Mouse (Mus musculus): ENCODE measurements around the gene Atp2b2.
"Not testable (repeated sequence)": the region's sequence is repeated elsewhere in the genome, so short reads cannot be mapped to it uniquely, and the experiment has no call there.

Atp2b2 gene

GRCm38 (mm10) chr6:113713389-113713788, 329.0 kb downstream of the Atp2b2 start:
- H3K27me3 ChIP-seq (ENCODE audit: control insufficient read depth, insufficient read depth, low read length, poor library complexity, severe bottlenecking); DNase-seq (ENCODE audit: low read depth, low spot score): not testable (repeated sequence)
- peaks cover 25% of the 10 kb centered on the region for H3K36me3 ChIP-seq (ENCODE audit: control insufficient read depth, insufficient read depth, low read length, poor library complexity, severe bottlenecking)

GRCm38 (mm10) chr6:113712718-113713117, 329.7 kb downstream of the Atp2b2 start:
- H3K27me3 ChIP-seq (ENCODE audit: control insufficient read depth, insufficient read depth, low read length, poor library complexity, severe bottlenecking), result no peaks in the 10 kb centered on the region
- peaks cover 31% of the 10 kb centered on the region for H3K36me3 ChIP-seq (ENCODE audit: control insufficient read depth, insufficient read depth, low read length, poor library complexity, severe bottlenecking)
- DNase-seq (ENCODE audit: low read depth, low spot score), result no peak

GRCm38 (mm10) chr6:113697222-113698205, 344.9 kb downstream of the Atp2b2 start:
- Histone ChIP-seq H3K27me3 (ENCODE audit: control insufficient read depth, insufficient read depth, low read length, poor library complexity, severe bottlenecking) (no peaks in the 10 kb centered on the region), H3K36me3 (ENCODE audit: control insufficient read depth, insufficient read depth, low read length, poor library complexity, severe bottlenecking) (peaks cover 9% of the 10 kb centered on the region)
- DNase-seq (ENCODE audit: low read depth, low spot score), result peak; percentile 55

GRCm38 (mm10) chr6:113696582-113697221, 345.7 kb downstream of the Atp2b2 start, which contains the start of gene Tatdn2:
Gene Tatdn2 (plus strand): TSS chr6:113697050.
- no peaks in the 10 kb centered on the region for H3K27me3 ChIP-seq (ENCODE audit: control insufficient read depth, insufficient read depth, low read length, poor library complexity, severe bottlenecking)
- DNase-seq (ENCODE audit: low read depth, low spot score), result peak; percentile 99
- H3K36me3 ChIP-seq (ENCODE audit: control insufficient read depth, insufficient read depth, low read length, poor library complexity, severe bottlenecking), result peaks cover 6% of the 10 kb centered on the region

- Histone ChIP-seq H3K36me3 (ENCODE audit: control insufficient read depth, insufficient read depth, low read length, poor library complexity, severe bottlenecking) (peaks cover 4% of the 10 kb centered on the region), H3K27me3 (ENCODE audit: control insufficient read depth, insufficient read depth, low read length, poor library complexity, severe bottlenecking) (no peaks in the 10 kb centered on the region)
- DNase-seq (ENCODE audit: low read depth, low spot score), result no peak
Measured at GRCm38 (mm10) chr6:113695766-113696355, 346.6 kb downstream of the Atp2b2 start.

GRCm38 (mm10) chr6:113695203-113695602, 347.2 kb downstream of the Atp2b2 start:
- H3K27me3 ChIP-seq (ENCODE audit: control insufficient read depth, insufficient read depth, low read length, poor library complexity, severe bottlenecking), result no peaks in the 10 kb centered on the region
- peaks cover 4% of the 10 kb centered on the region for H3K36me3 ChIP-seq (ENCODE audit: control insufficient read depth, insufficient read depth, low read length, poor library complexity, severe bottlenecking)
- no peak for DNase-seq (ENCODE audit: low read depth, low spot score)
